Mouse (Mus musculus) left cerebral cortex, adult 11 months (tissue): ENCODE measurements at regions not wholly inside any gene's neighbourhood (a gene's known extent, or its start where the extent isn't known, plus 50 kb on each side); places are given as distances from the start of the nearest gene placed in this dataset.

Source experiments
- DNase-seq: peaks from one replicate; pipeline ENCODE4 v3.0.0; 2022; ENCODE audit warnings: low spot score

GRCm38 (mm10) chr3:78509336-78509735, 777.0 kb downstream of the Rapgef2 start:
- peak; percentile 2 for DNase-seq

GRCm38 (mm10) chr3:78477689-78478088, 808.6 kb downstream of the Rapgef2 start:
- DNase-seq: no peak
